Mouse (Mus musculus) gastrocnemius, adult 8-10 months (tissue): Measurements from ENCODE around the gene Tmem198. TPM values are rescaled to one million over a fixed set of nuclear protein-coding genes. Genes with fewer than 3 reads are reported as not detected.

Experiments
- DNase-seq, 2 experiments: peaks; one replicate each; pipeline ENCODE4 v3.0.0; 2022; ENCODE audit warnings: low spot score in 2 of 2
- total RNA-seq, 4 experiments: library from RNA; stranded (reverse); gene quantifications; 2 replicates each; pipeline ENCODE4 v1.2.4; 2022

The Tmem198 gene
- not detected for total RNA-seq

DNA sequence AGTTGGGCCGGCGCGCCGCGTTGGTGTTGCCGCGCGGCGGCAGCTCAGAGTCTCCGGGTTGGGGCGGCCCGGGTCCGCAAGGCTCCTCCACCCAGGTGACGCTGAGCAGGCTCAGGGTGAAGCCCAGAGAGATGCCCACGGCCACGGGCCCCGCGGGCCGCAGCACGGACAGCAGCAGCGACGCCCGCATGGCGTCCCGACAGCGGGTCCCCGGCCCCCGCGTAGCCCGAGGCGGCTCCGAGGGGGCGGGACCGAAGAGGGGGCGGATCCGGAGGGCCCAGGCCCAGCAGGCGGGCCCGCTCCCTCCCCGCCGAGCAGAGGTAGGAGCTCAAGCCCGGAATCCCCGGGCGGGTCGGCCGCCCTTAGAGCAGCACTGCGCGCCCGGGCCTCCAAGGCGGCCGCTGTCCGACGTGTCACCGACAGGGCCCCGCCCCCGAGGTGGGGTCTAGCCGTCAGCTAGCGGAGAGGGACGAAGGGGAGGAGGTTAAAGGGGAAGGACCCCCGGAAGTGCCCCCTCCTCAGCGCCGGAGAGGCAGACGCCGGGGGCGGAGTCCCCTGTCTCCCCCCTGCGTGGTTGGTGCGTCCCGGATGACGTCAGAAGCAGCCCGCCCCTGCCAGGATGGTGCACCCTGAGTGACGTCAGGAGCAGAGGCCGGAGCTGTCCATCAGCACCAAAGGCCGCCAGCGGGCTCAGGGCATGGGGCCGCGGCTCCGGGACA, at the start of gene Tmem198, which contains the start of gene Chpf:
Tmem198 (plus strand) TSS at position 617 of the 719 bp plus-strand sequence.
Chpf (minus strand) TSS at position 392 of the 719 bp plus-strand sequence.
- DNase-seq, result peak; percentile 87 to 90

- peak; percentile 67 to 77 for DNase-seq
Measured at GRCm38 (mm10) chr1:75435475-75436328, 43.6 kb upstream of the Tmem198 start, which contains the start of gene Gmppa. Gene Gmppa (plus strand): TSS chr1:75435930.

- DNase-seq, result no peak
Measured at GRCm38 (mm10) chr1:75438782-75439181, 40.5 kb upstream of the Tmem198 start.

- DNase-seq, result no peak
Measured at GRCm38 (mm10) chr1:75440661-75441060, 38.7 kb upstream of the Tmem198 start.

- DNase-seq, result no peak
Measured at GRCm38 (mm10) chr1:75441471-75441996, 37.8 kb upstream of the Tmem198 start.

GRCm38 (mm10) chr1:75442171-75442570, 37.2 kb upstream of the Tmem198 start:
- DNase-seq, result no peak

DNA sequence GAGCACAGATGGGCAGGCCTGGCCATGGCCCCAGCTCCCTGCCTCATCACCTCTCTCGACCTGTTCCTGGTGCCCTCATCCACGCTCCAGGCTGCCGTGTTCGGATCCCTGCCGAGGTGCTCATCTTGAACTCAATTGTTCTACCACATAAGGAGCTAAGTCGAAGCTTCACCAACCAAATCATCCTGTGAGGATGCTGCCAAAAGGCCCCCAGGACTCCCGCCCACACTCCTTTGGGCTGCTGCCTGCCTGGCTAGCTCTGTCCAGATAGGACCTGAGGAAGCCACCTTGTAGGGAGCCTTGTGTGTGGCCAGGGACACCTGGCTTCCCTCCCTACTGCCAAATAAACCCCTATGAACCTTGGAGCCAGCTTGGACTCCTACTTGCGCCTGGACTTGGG, 36.5 kb upstream of the Tmem198 start:
- no peak for DNase-seq

GRCm38 (mm10) chr1:75443247-75444024, 35.9 kb upstream of the Tmem198 start:
- DNase-seq, result no peak

GRCm38 (mm10) chr1:75444208-75444607, 35.1 kb upstream of the Tmem198 start:
- DNase-seq, result no peak

GRCm38 (mm10) chr1:75445141-75445701, 34.1 kb upstream of the Tmem198 start:
- DNase-seq, result no peak

DNA sequence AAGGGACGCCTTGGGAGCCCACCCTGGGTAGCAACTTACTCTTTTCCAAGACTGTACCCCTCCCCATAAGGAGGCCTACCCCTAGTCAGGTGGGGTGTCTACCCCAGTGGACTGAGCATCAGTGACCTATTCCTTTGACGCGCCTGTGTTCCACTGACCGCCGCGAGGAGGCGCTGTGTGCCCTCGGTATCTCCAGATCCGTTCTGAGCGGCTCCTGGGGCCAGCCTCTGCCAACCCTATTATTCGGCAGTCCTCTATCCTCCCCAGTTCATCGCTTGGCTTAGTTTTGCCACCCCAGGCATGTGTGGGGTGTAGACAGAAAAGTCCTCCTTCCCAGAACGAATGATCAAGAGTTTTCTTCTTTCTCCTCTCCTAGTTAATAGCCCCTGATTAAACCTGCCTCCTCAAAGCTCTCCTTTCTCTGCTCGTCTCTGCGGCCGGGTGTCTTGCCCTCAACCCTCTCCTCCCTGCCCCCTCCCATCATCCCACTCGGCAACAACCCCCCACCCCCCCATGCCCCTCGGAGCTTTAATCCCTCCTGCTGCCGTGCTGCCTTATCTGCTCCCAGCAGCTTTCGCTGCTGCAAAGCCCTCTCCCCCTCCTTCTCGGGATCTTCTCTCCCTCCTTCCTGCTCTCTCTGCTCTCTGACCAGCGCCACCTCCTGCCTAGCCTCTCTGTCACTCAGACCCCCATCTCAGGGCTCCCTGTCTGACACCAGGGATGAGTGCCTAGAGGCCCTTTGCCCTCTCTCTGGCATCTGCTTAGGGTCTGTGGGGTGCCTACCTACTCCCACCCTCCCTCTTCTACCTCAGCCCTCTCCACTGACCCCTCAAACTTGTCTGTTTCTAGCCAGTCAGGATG, 33.4 kb upstream of the Tmem198 start:
- peak; percentile 65 to 66 for DNase-seq

DNA sequence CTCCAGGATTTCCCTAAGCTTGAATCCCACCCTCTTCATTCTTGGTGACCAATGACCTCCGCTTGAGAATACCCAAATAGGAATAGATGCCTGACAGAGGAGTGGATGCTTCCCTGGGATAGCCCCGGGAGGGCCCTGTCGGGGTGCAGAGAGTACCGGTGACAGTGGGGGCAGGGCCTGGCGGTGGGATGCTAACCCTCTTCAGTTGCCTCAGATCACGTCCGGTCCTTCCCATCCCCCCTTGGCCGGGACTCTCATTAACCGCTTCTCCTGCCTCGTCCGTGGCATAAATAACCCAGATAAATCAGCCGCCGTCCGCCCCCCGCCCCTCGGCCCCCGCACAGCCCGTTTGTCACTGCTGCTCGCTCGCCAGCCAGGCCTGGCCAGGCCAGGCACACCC, 32.7 kb upstream of the Tmem198 start:
- DNase-seq, result no peak

DNA sequence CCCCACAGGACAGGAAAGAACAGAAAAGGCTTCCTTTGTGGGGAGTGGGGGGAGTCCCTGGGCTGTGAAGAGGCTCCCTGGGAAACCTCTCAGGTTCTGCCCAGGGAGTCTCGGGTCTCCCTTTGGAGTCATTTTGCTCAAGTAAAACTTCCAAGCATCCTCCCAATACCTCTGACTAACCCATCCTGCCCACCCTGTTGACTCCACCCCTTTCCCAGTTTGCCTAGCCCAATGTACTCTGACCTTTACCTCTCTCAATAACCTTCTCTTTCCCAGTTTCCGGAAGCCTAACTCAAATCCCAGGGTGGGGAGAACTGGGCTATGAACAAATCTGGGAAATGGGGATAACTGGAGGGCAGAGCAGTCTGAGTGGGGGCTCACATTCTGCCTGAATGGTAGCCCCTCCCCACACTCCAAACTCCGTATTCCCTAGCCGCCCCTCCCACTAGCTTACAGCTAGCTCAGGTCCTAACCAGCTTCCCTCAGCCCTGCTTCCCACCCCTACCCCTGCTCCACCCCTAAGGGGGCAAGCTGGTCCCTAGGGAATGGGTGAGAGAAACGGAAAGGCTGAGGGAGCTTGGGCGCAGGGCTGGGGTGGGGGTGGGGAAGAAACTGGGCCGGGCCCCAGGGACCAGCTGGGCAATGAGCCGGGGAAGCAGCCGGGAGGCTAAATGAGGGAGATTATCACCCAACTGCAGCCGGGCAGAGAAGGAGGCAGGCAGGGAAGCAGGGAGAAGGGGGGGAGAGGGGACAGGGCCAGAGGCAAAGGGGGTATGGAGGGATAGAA, 31.9 kb upstream of the Tmem198 start:
- no peak for DNase-seq

DNA sequence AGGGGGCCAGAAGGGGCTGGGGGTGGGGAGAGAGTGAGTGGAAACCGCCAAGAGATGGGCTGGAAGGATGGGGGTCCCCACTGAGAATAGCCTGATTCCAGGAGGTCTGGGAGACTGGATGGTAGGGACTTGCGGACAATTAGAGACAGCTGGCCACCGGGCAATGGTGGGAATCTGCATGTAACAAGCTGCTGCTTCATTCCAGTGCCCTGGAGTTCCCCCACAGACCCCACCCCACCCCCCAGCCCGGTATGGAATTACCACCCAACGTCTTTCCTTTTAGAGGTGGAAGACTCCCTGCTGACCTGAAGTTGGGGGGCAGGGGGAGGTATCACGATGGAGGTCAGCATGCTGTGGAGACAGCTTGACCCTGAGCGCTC, 31.3 kb upstream of the Tmem198 start:
- no peak for DNase-seq

- DNase-seq, result no peak
Measured at GRCm38 (mm10) chr1:75448937-75449336, 30.4 kb upstream of the Tmem198 start.

GRCm38 (mm10) chr1:75449377-75450135, 29.8 kb upstream of the Tmem198 start:
- DNase-seq, result no peak

DNA sequence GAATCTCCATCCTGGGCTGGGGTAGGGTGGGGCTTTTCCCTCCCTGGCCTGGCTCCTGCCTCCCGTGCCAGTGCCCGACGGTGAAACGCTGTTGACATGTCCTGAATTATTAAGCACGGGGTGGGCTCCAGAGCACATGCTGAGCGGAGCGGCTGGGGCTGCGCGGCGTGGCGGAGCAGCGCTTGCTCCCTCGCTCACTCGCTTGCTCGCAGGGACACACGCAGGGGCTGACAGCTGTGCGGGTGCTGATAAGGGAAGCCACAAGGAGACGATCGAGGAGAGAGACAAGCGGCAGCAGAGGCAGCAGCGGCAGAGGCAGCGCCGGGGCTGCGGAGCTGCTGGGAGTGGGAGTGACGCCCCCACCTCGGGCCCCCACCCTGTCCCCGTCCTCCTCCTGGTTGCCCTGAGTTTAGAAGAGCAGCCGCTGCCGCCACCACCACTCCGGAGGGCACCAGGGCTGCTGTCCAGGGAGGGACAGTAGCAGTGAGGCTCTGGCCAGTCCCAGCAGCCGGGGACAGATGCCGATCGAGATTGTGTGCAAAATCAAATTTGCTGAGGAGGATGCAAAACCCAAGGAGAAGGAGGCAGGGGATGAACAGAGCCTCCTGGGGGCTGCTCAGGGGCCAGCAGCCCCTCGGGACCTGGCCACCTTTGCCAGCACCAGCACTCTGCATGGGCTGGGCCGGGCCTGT, 28.9 kb upstream of the Tmem198 start, which contains the start of gene Asic4:
Asic4 (plus strand) TSS at position 123 of the 692 bp plus-strand sequence.
- DNase-seq, result no peak

DNA sequence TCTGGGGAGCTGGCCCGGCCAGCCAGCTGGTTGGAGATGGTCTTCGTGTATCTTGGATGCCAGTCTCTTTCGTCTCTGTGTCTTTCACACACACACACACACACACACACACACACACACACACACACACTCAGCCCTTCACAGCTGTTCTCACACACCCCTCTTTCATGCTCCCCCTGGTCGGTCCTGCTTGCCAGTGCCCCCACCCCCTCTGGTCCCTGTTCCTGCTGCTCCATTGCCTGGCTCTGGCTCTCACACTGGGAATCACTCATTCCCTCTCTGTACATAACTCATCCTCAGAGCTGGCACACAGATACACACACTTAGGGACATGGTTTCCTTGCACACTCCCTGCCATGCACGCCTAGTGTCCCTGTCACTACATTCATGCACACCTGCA, 27.4 kb upstream of the Tmem198 start:
- DNase-seq, result no peak
